Mouse (Mus musculus) macrophage (primary cell): ENCODE results near the gene Gm17455. TPM values are rescaled to one million over a fixed set of nuclear protein-coding genes. Genes with fewer than 3 reads are reported as not detected.

Source experiments
- H3K27ac ChIP-seq: fragments of 350-480 bp; formaldehyde crosslinking; 2 replicates; pipeline ENCODE4 v1.9.0; 2021
- H3K36me3 ChIP-seq: fragments of 350-480 bp; formaldehyde crosslinking; 2 replicates; pipeline ENCODE4 v1.9.0; 2021; ENCODE audit errors: inconsistent target
- H3K4me3 ChIP-seq: fragments of 350-480 bp; formaldehyde crosslinking; 2 replicates; pipeline ENCODE4 v1.9.0; 2021; ENCODE audit errors: inconsistent target
- H3K79me2 ChIP-seq: fragments of 350-480 bp; formaldehyde crosslinking; 2 replicates; pipeline ENCODE4 v1.9.0; 2021; ENCODE audit errors: inconsistent target
- WGBS: methylation state at CpG from one replicate; pipeline ENCODE4 v1.1.7; 2026; ENCODE audit warnings: inconsistent platforms; ENCODE audit not compliant: missing documents; 5-methylcytosine and 5-hydroxymethylcytosine counted together
- polyA plus RNA-seq: library from polyadenylated mRNA; stranded (reverse); fragments of 250-400 nt; gene quantifications from 3 replicates; pipeline ENCODE4 v1.2.4, GENCODE M21; 2018; ENCODE audit warnings: inconsistent platforms

The Gm17455 gene
- polyA plus RNA-seq, 1 experiment from 2014 or later: not detected

- H3K36me3 ChIP-seq: no peaks in the 10 kb centered on the region
- no peaks in the 10 kb centered on the region for H3K79me2 ChIP-seq
- 2% methylated on average over 9 of the region's 9 CpGs for WGBS
- no peak overlapping the region for H3K4me3 ChIP-seq
- H3K27ac ChIP-seq: peak overlapping the region; percentile 36
Measured at GRCm38 (mm10) chr10:60389447-60389865, 10.1 kb upstream of the Gm17455 start.

DNA sequence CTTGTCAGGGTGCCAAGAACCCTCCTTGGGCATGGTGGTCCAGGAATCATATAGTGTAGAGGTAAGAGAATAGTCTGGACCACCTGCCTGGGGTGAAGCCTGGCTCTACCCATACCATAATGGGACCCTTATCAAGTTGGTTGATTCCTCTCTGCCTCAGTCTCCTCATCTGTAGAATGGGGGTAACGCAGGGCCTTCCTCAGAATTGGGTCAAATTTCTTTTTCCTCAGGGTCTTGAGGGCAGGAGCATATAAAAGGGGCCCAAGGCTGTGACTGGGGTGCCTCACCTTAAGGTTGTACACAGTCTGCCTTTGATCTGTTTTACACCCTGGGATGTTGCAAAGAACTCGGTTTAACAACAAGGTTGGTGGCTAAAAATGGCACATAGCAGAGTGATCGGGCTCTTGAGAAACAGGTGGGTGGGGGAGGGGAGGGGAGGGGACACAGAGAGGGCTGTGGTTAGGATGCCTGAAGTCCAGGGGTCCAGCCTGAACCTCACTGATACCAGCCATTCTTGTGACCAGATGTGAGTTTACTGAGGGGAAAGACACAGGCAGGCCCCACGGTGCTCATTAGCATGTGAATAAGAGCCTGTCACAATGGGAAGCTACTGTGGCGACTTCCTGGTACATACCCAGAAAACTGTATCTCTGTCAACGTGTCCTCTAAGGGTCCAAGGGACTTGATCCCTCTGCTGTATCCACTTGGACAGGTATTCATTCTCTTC lies 9.2 kb upstream of the Gm17455 start:
- H3K79me2 ChIP-seq: no peaks in the 10 kb centered on the region
- 43% methylated on average over 6 of the region's 6 CpGs for WGBS
- no peak overlapping the region for H3K4me3 ChIP-seq
- H3K36me3 ChIP-seq: no peaks in the 10 kb centered on the region
- H3K27ac ChIP-seq: peak overlapping the region; percentile 36

GRCm38 (mm10) chr10:60390904-60391420 lies 8.6 kb upstream of the Gm17455 start:
- H3K27ac ChIP-seq: peak overlapping the region; percentile 36
- WGBS: 42% methylated on average over 5 of the region's 5 CpGs
- H3K4me3 ChIP-seq: no peak overlapping the region
- H3K79me2 ChIP-seq: no peaks in the 10 kb centered on the region
- no peaks in the 10 kb centered on the region for H3K36me3 ChIP-seq

GRCm38 (mm10) chr10:60391661-60392060 lies 7.9 kb upstream of the Gm17455 start:
- Histone ChIP-seq H3K79me2 (no peaks in the 10 kb centered on the region), H3K36me3 (no peaks in the 10 kb centered on the region), H3K4me3 (no peak overlapping the region), H3K27ac (peak overlapping the region; percentile 36; the same call in 1 of the 2 replicates)
- 96% methylated on average over 7 of the region's 9 CpGs for WGBS

DNA sequence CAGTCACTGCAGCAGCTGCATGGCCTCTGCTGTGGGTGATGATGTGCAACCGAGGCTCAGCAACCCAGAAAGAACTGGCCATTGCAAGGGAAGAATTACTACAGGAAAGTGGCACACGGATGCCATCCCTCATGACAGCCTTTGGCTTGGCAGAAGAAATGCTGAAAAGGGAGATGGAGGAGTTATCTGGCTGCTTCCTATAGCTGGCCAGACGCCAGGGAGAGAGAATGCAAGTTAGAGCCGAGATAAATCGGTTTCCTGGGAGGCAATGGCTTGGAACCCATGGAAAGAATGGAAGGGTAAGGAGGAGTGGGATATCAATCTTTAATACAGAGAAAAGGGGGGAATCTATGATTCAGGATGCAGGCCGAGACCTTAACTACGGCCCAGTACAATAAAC lies 4.6 kb upstream of the Gm17455 start:
- Histone ChIP-seq H3K79me2 (no peaks in the 10 kb centered on the region), H3K36me3 (no peaks in the 10 kb centered on the region), H3K4me3 (no peak overlapping the region), H3K27ac (no peak overlapping the region)
- WGBS: 90% methylated on average over 7 of the region's 7 CpGs

GRCm38 (mm10) chr10:60395605-60396004 lies 3.9 kb upstream of the Gm17455 start:
- Histone ChIP-seq H3K79me2 (no peaks in the 10 kb centered on the region), H3K4me3 (no peak overlapping the region), H3K27ac (no peak overlapping the region), H3K36me3 (no peaks in the 10 kb centered on the region)
- 38% methylated on average over 5 of the region's 5 CpGs for WGBS

DNA sequence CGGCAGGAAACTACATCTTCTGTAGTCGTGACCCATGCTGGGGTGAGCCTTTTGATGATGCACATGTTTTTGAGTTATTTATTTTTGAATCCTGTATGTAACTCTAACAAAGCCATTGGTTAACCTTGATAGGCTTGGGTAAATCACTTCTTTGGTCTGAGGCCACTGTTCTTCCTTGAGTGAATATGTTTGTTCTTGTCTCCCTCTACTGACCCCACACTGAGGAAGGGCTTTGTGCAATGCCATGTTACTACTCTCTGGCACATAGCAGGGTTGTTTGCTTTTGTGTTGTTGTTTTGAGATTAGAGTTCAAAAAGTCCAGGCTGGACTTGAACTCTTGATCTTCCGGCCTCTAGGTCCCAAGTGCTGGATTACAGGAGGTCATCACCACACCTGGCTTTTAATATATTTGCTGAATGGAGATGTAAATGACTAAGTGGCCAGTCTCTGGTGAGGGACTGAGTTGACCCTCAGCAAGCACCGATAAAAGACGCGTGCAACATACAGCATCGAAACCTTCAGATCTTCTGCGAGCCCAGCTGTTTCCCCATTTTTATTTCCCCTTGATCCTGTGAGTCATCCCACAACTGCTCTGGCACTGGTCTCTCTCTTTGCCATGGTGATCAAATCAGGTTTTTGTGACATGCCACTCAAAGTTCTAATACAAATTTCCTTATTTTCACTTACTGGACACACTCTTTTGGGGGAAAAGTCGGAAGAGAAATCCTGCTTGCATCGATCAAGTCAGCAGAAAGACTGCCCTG lies 1.3 kb upstream of the Gm17455 start:
- Histone ChIP-seq H3K27ac (peak overlapping the region; percentile 85), H3K4me3 (no peak overlapping the region), H3K79me2 (no peaks in the 10 kb centered on the region), H3K36me3 (no peaks in the 10 kb centered on the region)
- 23% methylated on average over 10 of the region's 10 CpGs for WGBS

GRCm38 (mm10) chr10:60400507-60401295 lies 1.2 kb downstream of the Gm17455 start:
- WGBS: 90% methylated on average over 11 of the region's 11 CpGs
- no peak overlapping the region for H3K4me3 ChIP-seq
- no peaks in the 10 kb centered on the region for H3K36me3 ChIP-seq
- no peak overlapping the region for H3K27ac ChIP-seq
- H3K79me2 ChIP-seq: no peaks in the 10 kb centered on the region

DNA sequence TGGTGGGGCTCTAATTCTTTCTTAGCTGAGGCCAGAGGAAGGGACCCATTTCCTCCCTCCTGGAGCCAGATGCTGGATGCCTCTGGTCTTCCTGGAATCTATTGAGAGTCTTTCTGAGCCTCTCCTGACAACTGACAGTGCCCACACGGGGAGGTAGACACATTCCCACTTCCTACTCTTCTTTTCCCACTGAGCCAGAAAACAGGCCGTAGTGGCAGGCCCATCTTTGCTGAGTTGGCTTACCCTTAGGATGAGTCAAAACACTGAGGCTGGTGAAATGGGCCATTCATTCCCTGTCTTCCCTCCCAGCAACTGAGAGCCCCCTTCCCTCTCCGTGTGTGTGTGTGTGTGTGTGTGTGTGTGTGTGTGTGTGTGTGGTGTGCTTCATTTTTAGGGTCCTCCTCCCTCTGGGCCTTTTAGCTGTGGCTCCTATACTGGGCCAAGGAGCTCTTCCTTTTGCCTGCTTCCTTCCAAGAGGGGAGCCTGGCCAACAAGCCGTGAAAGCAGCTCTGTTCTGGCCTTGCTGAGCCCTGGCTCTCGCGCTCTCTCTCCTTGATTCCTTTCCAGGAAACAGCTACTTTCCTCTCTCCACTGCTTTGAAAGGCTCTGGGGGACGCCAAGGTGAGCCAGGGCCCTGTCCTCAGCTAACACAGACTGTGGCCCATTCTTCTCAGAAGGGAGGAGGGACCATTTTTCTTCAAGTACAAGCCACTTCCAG lies 6.1 kb downstream of the Gm17455 start:
- no peaks in the 10 kb centered on the region for H3K36me3 ChIP-seq
- H3K27ac ChIP-seq: no peak overlapping the region
- WGBS: 83% methylated on average over 7 of the region's 7 CpGs
- H3K4me3 ChIP-seq: no peak overlapping the region
- no peaks in the 10 kb centered on the region for H3K79me2 ChIP-seq

- WGBS: 17% methylated on average over 5 of the region's 5 CpGs
- no peak overlapping the region for H3K27ac ChIP-seq
- no peaks in the 10 kb centered on the region for H3K36me3 ChIP-seq
- no peaks in the 10 kb centered on the region for H3K79me2 ChIP-seq
- no peak overlapping the region for H3K4me3 ChIP-seq
Measured at GRCm38 (mm10) chr10:60407831-60408230, 8.3 kb downstream of the Gm17455 start.

DNA sequence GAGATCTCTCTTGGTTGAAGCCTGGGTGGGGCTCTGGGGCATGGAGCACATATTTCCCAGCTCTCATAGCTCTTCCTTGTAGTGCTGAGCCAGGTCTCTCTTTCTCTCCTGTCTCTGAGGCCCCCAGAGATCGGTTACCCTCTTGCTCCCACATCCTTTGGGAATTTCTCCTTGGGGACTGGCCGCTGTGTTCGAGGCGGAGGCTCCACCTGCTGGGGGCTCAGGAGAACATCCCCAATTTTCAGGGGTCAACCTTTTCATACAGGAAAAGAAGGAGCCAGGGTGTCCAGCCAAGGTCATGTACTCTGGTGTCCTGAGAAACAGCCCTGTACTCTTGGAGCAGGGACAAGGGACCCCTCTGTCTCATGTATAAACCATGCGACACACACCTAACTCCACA lies 12.3 kb downstream of the Gm17455 start:
- 63% methylated on average over 4 of the region's 5 CpGs for WGBS

DNA sequence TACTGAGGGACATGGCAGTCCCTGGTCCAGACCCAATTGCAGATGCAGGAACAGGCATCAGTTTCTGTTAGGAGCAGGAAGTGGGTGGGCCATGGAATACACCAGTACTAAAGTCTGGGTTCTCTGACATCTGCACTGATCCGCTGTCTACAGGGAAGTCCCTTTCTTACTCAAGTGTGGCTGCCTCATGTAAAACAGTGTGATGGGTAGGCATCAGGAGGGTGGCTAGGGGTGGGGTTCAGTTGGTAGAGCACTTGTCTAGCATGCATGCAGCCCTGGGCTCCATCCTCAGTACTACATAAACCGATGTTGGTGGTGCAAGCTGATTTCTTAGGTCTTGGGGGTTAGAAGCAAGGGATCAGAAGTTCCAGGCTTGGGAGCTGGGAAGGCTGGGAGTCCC lies 14.2 kb downstream of the Gm17455 start:
- 85% methylated on average over 2 of the region's 2 CpGs for WGBS
- Histone ChIP-seq H3K27ac (no peak overlapping the region), H3K4me3 (no peak overlapping the region), H3K36me3 (no peaks in the 10 kb centered on the region), H3K79me2 (no peaks in the 10 kb centered on the region)

More for the DNA sequence above, 12.3 kb downstream of the Gm17455 start:
- Histone ChIP-seq H3K79me2 (no peaks in the 10 kb centered on the region), H3K36me3 (no peaks in the 10 kb centered on the region), H3K27ac (no peak overlapping the region), H3K4me3 (no peak overlapping the region)

- Histone ChIP-seq H3K36me3 (no peaks in the 10 kb centered on the region), H3K4me3 (no peak overlapping the region), H3K79me2 (no peaks in the 10 kb centered on the region), H3K27ac (no peak overlapping the region)
- 100% methylated on average over 2 of the region's 2 CpGs for WGBS
Measured at GRCm38 (mm10) chr10:60417041-60417440, 17.5 kb downstream of the Gm17455 start.

GRCm38 (mm10) chr10:60418137-60418536 lies 18.6 kb downstream of the Gm17455 start:
- Histone ChIP-seq H3K4me3 (no peak overlapping the region), H3K27ac (no peak overlapping the region), H3K79me2 (no peaks in the 10 kb centered on the region), H3K36me3 (no peaks in the 10 kb centered on the region)
- WGBS: 28% methylated on average over 2 of the region's 3 CpGs
